30 mouse cellular contexts compared by ENCODE assay signal in the genomic region with DNA sequence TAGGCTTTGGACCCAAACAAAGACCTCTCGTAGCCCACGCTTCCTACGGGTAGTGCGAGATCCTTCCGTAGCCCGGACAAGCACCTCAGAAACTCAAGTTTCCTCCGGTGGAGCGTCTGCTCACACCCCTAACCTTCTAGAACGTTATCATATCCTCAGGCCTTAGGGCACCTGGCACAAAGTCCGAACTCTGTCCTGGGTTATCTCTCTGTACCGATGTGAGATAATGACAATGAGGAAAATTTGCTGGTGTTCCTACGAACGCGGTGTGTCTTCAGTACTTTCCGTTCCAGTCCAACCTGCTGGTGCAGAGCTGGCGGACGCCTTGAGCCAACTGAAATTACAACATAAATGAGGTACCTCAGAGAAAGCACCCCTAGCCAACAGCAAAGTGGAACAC. TPM values are rescaled to one million over a fixed set of nuclear protein-coding genes. Genes with fewer than 3 reads are reported as not detected.
DNase-seq lines count a peak whose midpoint lies in the region; ATAC-seq lines count a peak whose summit lies in the region.
"Had no signal": no experiment of that assay in that cellular context is flagged by ENCODE, and none has a peak within 500 bp of the region (broad histone marks: within the 10 kb centered on the region; RNA-seq: fewer than 3 reads in every experiment).

No protein-coding gene starts in this region.

- no peak overlapping the region for H3K4me3 ChIP-seq in intestine, embryonic 16.5 days (ENCODE audit: low read length)
- no peak overlapping the region for H3K4me3 ChIP-seq in limb, embryonic 10.5 days
- H3K4me3 ChIP-seq in heart, embryonic 11.5 days (ENCODE audit: low read depth, low read length): no peak overlapping the region
- H3K4me3 ChIP-seq: embryonic facial prominence, embryonic 13.5 days; embryonic facial prominence, embryonic 15.5 days; erythroblast, embryonic 14.5 days; forebrain, embryonic 13.5 days; forebrain, embryonic 15.5 days had no signal

- 72% methylated on average over 17 of the region's 17 CpGs for whole genome bisulfite sequencing in intestine, embryonic 16.5 days
- WGBS in limb, embryonic 10.5 days: 94% methylated on average over 17 of the region's 17 CpGs
- 79% methylated on average over 17 of the region's 17 CpGs for WGBS in heart, embryonic 11.5 days (ENCODE audit: insufficient replicate concordance)

- H3K27me3 ChIP-seq in intestine, embryonic 16.5 days (replicated peaks; ENCODE audit: control insufficient read depth, insufficient read depth, low read length): no peaks in the 10 kb centered on the region
- H3K27me3 ChIP-seq in limb, embryonic 10.5 days (ENCODE audit: low read depth, poor library complexity, severe bottlenecking): peaks cover 50% of the 10 kb centered on the region
- peaks cover 13% of the 10 kb centered on the region; the same call in 1 of the 2 replicates for H3K27me3 ChIP-seq in heart, embryonic 11.5 days (ENCODE audit: control insufficient read depth, insufficient read depth, low read length)
- H3K27me3 ChIP-seq: forebrain, embryonic 13.5 days; forebrain, embryonic 15.5 days; Patski had no signal

- H3K4me2 ChIP-seq in intestine, embryonic 16.5 days (ENCODE audit: low read depth, low read length): no peak overlapping the region; the same call in 1 of the 2 replicates
- no peak overlapping the region for H3K4me2 ChIP-seq in heart, embryonic 11.5 days
- H3K4me2 ChIP-seq: embryonic facial prominence, embryonic 13.5 days; embryonic facial prominence, embryonic 15.5 days; forebrain, embryonic 13.5 days; forebrain, embryonic 15.5 days had no signal

- peaks cover 9% of the 10 kb centered on the region; the same call in 1 of the 2 replicates for H3K4me1 ChIP-seq in intestine, embryonic 16.5 days (ENCODE audit: control insufficient read depth, insufficient read depth, low read length)
- H3K4me1 ChIP-seq in limb, embryonic 10.5 days: peaks cover 59% of the 10 kb centered on the region
- no peaks in the 10 kb centered on the region for H3K4me1 ChIP-seq in heart, embryonic 11.5 days (ENCODE audit: control insufficient read depth, insufficient read depth, low read length)
- H3K4me1 ChIP-seq: embryonic facial prominence, embryonic 15.5 days had no signal

- peak; percentile 46; the same call in 1 of the 2 replicates for ATAC-seq in erythroid progenitor cell, adult 5-6 weeks (replicated peaks; ENCODE audit: low FRiP score, poor library complexity, severe bottlenecking)
- ATAC-seq in intestine, embryonic 16.5 days: peak; percentile 71
- no peak for ATAC-seq in heart, embryonic 11.5 days (replicated peaks; ENCODE audit: insufficient number of reproducible peaks, low FRiP score, low TSS enrichment)
- ATAC-seq: activated CD4-positive, CD25-positive, alpha-beta regulatory T cell, adult 4 months; CD4-positive, CD25-positive, alpha-beta regulatory T cell, adult 4 months; forebrain, embryonic 13.5 days; forebrain, embryonic 15.5 days; forebrain, postnatal 0 days; Patski had no signal

- H3K36me3 ChIP-seq in intestine, embryonic 16.5 days (ENCODE audit: control insufficient read depth, insufficient read depth, low read length): no peaks in the 10 kb centered on the region
- H3K36me3 ChIP-seq in limb, embryonic 10.5 days: no peaks in the 10 kb centered on the region
- no peaks in the 10 kb centered on the region for H3K36me3 ChIP-seq in heart, embryonic 11.5 days (ENCODE audit: control insufficient read depth, insufficient read depth, low read length)
- H3K36me3 ChIP-seq: embryonic facial prominence, embryonic 13.5 days; embryonic facial prominence, embryonic 15.5 days; forebrain, embryonic 15.5 days; G1E had no signal

- peak overlapping the region; percentile 56 for H3K27ac ChIP-seq in intestine, embryonic 16.5 days (ENCODE audit: low read length)
- peak overlapping the region; percentile 3; the same call in 1 of the 2 replicates for H3K27ac ChIP-seq in limb, embryonic 10.5 days
- no peak overlapping the region for H3K27ac ChIP-seq in heart, embryonic 11.5 days (ENCODE audit: low read depth, low read length)
- H3K27ac ChIP-seq: embryonic facial prominence, embryonic 13.5 days; embryonic facial prominence, embryonic 15.5 days; forebrain, embryonic 13.5 days had no signal

- DNase-seq in limb, embryonic 10.5 days (ENCODE audit: low spot score): no peak
- no peak for DNase-seq in heart, adult 11 months
- DNase-seq in kidney, postnatal 25 days: no peak
- DNase-seq: adrenal gland, adult 8-10 months; adrenal gland, postnatal 14 days; adrenal gland, postnatal 36 days; B cell, adult 2 months; cerebellum, adult 11-12 months; cerebellum, adult 2 months; cerebellum, adult 9-10 months; cerebellum, postnatal 10 days; cerebellum, postnatal 25 days; embryo, embryonic 11 days; forebrain, postnatal 0 days had no signal

- no peak overlapping the region for H3K9ac ChIP-seq in intestine, embryonic 16.5 days (ENCODE audit: low read depth, low read length)
- H3K9ac ChIP-seq in heart, embryonic 11.5 days (ENCODE audit: low read depth, low read length): no peak overlapping the region
- H3K9ac ChIP-seq: embryonic facial prominence, embryonic 13.5 days; embryonic facial prominence, embryonic 15.5 days; forebrain, embryonic 13.5 days; forebrain, embryonic 15.5 days; forebrain, postnatal 0 days had no signal

- H3K9me3 ChIP-seq in intestine, embryonic 16.5 days (ENCODE audit: control insufficient read depth, low read length): no peaks in the 10 kb centered on the region
- H3K9me3 ChIP-seq in limb, embryonic 10.5 days (replicated peaks): no peaks in the 10 kb centered on the region
- no peaks in the 10 kb centered on the region for H3K9me3 ChIP-seq in heart, embryonic 11.5 days (replicated peaks; ENCODE audit: control insufficient read depth, low read length)
- H3K9me3 ChIP-seq: embryonic facial prominence, embryonic 13.5 days; embryonic facial prominence, embryonic 15.5 days; forebrain, embryonic 13.5 days; forebrain, embryonic 15.5 days; G1E had no signal

RNA-seq across cellular contexts. Expression of a gene that starts 23.3 kb away (rescaled TPM):
- total RNA-seq in erythroid progenitor cell, adult 5-6 weeks (2015; ENCODE audit: low replicate concordance): not detected in 2 replicates
- not detected in 2 replicates for total RNA-seq in erythroid progenitor cell, adult 5-6 weeks (2017; ENCODE audit: low replicate concordance)
- polyA plus RNA-seq in intestine, embryonic 16.5 days (2015; fragmentation: Nextera tagmentation; extraction: Ambion mirVana): 0.10 and 0.18 TPM in 2 replicates
- not detected in 2 replicates for polyA plus RNA-seq in limb, embryonic 10.5 days (2016; fragmentation: Nextera tagmentation; extraction: Ambion mirVana)
- polyA plus RNA-seq in heart, embryonic 11.5 days (2014; fragmentation: Nextera tagmentation; extraction: Ambion mirVana): 8.7 and 8.9 TPM in 2 replicates
- total RNA-seq: CH12.LX had no signal
- polyA plus RNA-seq: activated CD4-positive, CD25-positive, alpha-beta regulatory T cell, adult 4 months; CD4-positive, CD25-positive, alpha-beta regulatory T cell, adult 4 months; cortical plate, adult 2 months; embryonic facial prominence, embryonic 11.5 days; forebrain, embryonic 11.5 days; forebrain, embryonic 13.5 days; forebrain, postnatal 0 days; G1E had no signal

RNA-seq across cellular contexts. Expression of a gene that starts 50.6 kb away (rescaled TPM):
- total RNA-seq in erythroid progenitor cell, adult 5-6 weeks (2015; ENCODE audit: low replicate concordance): not detected in 2 replicates
- not detected in 2 replicates for total RNA-seq in erythroid progenitor cell, adult 5-6 weeks (2017; ENCODE audit: low replicate concordance)
- 2.5 and 2.8 TPM in 2 replicates for polyA plus RNA-seq in intestine, embryonic 16.5 days (2015; fragmentation: Nextera tagmentation; extraction: Ambion mirVana)
- not detected in 2 replicates for polyA plus RNA-seq in limb, embryonic 10.5 days (2016; fragmentation: Nextera tagmentation; extraction: Ambion mirVana)
- polyA plus RNA-seq in heart, embryonic 11.5 days (2014; fragmentation: Nextera tagmentation; extraction: Ambion mirVana): 0.69 and 0.73 TPM in 2 replicates
- total RNA-seq: CH12.LX, G1E had no signal
- polyA plus RNA-seq: activated CD4-positive, CD25-positive, alpha-beta regulatory T cell, adult 4 months; CD4-positive, CD25-positive, alpha-beta regulatory T cell, adult 4 months; erythroblast, embryonic 14.5 days had no signal
